Mouse (Mus musculus) heart, postnatal 0 days (tissue): ENCODE measurements around the gene Aco2.

Experiments used
- CTCF ChIP-seq: IDR thresholded peaks from 2 replicates; pipeline ENCODE4 v1.5.1; 2016; ENCODE audit warnings: antibody characterized with exemption, control low read depth, low read depth
- EP300 ChIP-seq: IDR thresholded peaks from 2 replicates; pipeline ENCODE4 v1.6.1; 2016; ENCODE audit warnings: antibody characterized with exemption, low read depth

- no peak for TF ChIP-seq CTCF
- TF ChIP-seq EP300: no peak
Observed at GRCm38 (mm10) chr15:81889175-81889574, 17.1 kb downstream of the Aco2 start.
